Mouse (Mus musculus) gastrocnemius, postnatal 36 days (tissue): Measurements from ENCODE around the gene Sec22b. TPM values are rescaled to one million over a fixed set of nuclear protein-coding genes. Genes with fewer than 3 reads are reported as not detected.

Experiments
- DNase-seq, 2 experiments: peaks; one replicate each; pipeline ENCODE4 v3.0.0; 2022
- intact Hi-C: fragments of 180-260 bp; cut with DNase I; formaldehyde crosslinking; loops from one replicate; pipeline ENCODE4 v1.15.1; 2025
- total RNA-seq, 2 experiments: library from RNA; stranded (reverse); gene quantifications; 2 replicates each; pipeline ENCODE4 v1.2.3; 2021

Sec22b gene
- total RNA-seq, 2 experiments from 2014 or later = 22.0 to 24.0 TPM

DNA sequence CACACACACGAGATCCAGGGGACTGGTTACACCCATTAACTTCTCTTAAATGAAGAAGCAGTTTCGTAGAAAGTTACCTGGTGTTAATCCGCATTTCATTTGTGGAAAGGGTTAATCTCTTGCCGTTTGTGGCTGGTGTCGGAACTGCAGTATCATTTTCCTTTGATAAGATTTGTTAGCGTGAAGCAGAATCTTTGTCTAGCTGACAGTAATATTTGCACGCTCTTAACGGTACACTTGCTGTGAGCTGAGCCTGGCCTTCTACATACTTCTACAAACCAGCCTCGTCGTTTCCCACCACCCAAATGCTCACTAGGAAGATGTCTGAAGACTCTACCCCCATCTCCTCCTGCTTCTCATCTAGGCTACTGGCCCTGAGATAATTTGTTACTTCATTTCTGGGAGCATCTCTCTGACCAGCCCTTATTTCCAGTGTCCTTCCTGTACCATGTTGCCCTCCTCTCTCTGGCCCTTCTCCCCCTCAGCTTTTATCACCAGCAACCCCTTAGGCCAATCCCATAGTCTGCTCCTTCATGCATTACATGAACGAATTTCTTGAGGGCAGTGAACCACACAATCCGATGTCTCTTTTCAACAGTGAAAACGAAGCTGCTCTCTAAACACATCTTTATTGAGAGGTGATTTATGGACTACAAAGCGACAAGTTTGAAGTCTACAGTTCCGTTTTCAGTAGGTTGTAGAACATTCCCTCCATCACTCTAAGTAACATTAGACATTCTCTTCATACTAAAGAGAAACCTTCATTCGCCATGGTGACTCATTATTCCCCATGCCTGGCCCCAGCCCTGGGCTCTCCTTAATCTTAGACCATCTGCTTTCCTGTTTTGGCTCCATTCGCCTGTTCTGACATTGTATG, 36.3 kb downstream of the Sec22b start:
- DNase-seq = no peak
- intact Hi-C loops = no loop called here

DNA sequence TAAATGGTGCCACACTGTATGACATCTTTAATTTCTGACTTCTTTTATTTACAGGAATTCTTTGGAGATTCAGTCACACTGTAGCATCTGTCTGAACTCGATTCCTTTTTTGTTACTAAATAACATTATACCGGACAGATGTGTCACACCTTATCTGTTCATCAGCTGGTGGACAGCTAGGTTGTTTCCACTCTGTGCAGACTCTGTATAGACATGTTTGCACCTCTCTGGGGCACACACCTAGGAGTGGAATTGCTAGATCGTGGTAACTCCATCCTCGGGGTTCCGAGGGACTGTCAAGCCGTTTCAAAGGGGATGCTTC, 36.9 kb downstream of the Sec22b start:
- DNase-seq = no peak
- intact Hi-C loops = no loop called here

DNA sequence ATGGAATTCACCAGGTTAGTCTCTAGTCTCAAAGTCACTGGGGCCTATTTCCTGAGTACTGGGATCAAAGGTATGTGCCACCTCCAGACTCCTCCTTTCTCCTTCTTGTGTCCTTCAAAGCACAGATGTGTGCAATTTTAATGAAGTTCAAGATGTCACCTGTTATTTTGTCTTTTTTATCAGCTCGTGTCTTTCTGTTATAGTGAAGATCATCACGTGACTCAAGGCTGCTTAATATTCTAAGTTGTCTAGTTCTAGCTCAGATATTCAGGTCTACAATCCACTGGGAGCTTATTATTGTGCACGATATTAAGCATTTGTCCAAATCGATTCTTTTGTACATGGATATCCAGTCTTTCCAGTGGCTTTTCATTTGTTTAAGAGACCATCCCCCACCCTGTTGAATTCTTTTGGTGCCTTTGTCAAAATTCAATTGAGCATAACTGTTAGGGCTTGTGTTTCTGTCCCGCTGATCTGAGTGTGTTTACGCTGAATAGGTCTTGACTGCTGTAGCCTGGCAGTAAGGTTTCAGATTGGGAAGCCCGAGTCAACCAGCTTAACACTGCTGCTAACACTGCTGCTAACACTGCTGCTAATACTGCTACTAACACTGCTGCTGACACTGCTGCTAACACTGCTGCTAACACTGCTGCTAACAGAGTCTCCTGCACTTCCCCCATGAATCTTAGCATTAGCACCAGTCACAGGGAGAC, 38.0 kb downstream of the Sec22b start:
- intact Hi-C loops = no loop called here
- no peak for DNase-seq

DNA sequence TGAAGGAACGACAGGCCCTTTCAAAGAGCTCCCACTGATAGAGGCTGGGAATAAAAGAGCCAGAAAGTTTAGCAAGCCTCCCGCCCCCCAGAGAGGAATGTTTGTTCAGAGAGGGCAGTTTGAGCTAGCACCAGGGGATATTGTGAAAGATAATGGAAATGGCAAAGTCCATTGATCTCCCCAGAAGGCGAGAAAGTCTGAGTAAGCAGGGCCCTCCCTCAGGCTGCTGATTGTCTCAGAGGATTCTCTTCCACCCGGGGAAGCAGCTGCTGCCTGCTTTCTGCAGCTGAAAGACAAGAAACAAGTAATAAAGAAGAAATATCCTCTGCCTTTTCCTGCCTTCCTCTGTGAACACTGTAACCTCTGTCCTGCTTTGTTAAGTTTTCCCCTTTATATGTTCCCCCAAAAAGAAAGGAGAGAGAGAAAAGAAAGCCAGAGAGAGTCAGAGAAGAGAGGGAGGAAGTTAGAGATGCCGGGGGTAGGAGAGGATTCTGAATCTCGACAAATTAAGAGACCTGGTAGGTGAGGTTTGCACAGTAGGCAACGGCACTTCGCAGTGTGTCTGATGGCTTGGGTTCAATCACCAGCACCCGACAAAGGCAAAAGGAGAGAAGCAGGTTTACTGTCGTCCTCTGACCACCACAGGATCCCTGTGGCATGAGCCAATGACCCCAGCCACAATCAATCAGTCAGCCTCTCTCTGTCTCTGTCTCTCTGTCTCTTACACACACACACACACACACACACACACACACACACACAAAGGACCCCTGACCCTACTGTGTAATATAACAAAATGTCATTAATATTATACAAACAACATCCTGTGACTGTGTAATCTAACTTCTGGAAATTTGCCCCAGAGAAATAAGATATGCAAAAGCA, 38.9 kb downstream of the Sec22b start:
- intact Hi-C loops = no loop called here
- DNase-seq = no peak

DNA sequence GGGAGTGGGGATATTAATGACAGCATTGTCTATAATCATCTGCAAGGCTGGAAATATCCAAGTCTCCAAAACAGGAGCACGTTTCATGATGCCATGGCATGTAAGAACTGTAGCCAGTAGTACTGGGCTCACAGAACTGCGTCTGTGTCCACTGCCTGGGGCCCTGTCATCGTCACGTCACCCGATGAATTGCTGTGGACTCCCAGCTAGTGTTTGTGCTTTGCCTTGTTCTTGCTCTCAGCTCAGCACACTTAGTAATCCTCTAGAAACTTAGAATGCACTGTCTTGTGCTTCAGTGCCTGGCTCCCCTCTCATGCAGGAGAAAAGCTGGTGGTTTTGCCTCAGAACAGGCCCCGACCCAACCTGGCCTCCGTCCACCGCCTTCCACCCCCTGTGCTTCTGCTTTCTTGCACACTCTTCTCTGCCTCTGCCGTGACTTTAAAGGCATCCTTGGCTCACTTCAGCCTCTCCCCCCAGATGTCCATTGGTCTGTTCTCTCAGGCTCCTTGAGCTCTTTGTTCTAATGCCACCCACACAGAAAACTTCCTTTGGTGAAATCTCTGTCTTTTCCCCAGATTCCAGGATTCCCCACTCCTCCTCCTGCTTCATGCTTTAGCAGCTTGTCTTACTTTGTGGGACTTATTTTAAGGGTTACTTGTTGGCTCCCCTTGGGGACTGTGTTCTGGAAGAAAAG, 39.7 kb downstream of the Sec22b start:
- DNase-seq = no peak
- intact Hi-C loops = no loop called here

DNA sequence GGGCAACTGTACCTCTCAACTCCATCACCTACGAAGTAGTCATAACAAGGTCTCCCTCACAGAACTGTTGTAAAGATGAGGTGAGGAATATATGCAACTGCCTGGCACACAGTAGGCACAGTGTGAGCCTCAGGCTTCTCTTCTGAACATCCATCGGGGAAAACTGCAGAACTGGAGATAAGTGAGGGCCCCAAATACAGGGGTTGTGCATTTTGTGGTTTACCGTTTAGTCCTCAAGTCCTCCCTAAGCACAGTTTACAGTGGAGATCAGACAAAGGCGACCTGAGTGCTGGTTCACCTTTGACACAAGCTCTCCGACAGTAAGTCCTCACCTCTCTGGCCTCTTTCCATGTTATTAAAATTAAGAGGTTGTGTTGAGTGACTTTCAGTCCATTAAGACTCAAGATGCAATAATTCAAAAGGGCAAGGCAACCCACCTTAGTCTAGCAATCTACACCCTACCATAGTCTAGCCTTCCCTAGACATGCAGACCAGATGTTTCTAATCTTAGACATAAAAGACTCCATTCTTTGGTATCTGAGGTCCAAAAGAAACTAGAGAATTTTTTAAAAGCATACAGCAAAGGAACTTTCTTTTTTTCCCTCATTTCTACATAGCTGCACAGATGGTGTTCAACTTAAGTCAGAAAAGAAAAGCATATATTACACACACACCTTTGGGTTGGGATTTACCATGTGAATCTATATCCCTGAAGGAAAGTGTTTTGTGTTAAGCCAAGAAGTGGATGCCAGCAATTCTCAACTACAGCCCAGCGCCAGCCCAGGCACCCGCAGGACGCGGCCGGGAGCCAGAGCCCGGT, 40.7 kb downstream of the Sec22b start:
- intact Hi-C loops = no loop called here

DNA sequence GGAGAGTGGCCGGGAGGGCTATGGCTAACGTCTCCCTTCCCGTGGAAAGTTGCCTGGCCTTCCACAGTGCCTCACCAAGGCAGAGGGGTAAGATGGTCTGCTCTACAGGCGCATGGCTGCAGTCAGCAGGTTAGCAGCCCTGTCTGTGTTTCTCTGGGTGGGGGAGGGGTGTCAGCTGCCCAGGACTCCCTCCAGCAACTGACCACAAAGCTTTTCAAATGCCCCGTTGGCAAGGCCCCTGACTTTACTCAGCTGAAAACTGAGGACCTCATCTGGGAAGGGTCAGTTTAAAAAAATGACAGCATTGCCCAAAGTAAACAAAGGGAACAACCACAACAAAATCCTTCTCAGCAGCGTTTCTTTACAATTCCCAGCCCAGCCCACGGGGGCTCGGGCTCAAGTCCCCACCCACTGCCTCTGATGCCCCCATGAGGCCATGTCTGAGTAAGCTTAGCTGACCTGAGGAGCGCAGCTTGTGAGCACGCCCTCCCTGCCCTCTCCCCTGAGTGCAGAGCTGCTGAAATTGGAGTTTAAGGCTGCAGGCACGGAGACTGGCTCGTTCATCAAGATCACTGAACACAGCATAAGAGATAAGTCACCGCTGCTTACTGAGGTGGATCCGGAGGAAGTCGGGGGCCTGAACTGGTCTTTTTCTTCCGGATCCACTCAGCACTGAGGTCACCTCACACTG, 41.4 kb downstream of the Sec22b start:
- intact Hi-C loops = no loop called here
- DNase-seq = peak in 1 of 2 experiments; percentile 17

More for the DNA sequence above, 40.7 kb downstream of the Sec22b start:
- no peak for DNase-seq

DNA sequence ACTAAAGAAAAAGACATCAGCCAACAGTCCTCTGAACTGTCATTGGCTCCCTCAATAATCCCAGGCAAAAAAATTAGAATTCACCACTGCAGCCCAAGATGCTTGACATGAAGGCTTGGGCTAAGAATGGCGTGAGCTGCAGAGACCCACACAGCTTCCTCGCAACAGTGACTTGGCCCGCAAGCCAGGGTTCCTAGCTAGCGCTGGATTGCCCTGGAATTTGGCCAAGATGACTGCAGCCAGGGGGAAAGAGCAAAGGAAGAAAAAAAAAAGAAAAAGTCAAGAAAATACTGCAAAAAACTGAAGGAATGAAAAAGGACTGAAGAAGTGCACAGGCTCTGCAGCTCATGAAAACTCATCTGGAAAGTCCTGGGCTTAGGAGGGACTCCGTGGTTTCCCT, 43.5 kb downstream of the Sec22b start:
- DNase-seq = peak in 1 of 2 experiments; percentile 30
- intact Hi-C loops = no loop called here

DNA sequence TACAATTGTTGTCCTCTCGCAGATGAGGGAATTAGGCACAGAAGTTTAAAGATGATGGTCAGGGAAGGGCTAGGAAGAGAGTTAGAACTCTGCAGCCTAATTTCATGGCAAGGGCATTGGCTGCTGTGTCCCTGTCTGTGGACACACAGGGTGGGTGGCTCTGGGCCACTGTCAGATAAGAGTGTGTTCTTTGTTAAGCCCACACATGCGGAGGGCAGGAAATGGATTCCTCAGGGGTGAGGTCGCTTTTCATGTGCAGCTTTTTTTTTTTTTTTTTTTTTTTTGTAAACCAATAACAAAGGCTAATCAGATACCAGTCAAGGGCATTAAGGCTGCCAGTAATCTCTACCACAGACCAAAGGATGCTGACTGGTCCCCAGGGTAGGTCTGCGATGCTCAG, 45.4 kb downstream of the Sec22b start:
- intact Hi-C loops = no loop called here
- no peak for DNase-seq

DNA sequence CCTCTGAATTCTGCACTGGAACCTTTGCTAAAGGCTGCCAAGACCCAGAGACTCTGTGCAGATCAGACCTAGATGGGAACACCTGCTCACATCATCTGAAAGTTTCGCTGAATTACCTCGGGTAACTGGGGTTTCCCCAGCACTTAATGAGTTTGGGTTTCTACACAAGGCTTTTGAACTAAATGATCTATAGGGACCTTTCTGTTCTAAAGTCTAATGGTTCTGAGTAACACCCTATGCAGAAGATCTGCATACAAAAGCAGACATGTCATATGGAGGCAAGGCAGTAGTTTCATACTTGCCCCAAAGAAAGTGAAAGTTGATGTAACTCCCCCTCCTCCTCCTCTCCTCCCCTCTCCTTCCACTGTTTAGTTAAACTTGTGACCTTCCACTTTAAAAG, 47.5 kb downstream of the Sec22b start:
- no peak for DNase-seq
- intact Hi-C loops = no loop called here

DNA sequence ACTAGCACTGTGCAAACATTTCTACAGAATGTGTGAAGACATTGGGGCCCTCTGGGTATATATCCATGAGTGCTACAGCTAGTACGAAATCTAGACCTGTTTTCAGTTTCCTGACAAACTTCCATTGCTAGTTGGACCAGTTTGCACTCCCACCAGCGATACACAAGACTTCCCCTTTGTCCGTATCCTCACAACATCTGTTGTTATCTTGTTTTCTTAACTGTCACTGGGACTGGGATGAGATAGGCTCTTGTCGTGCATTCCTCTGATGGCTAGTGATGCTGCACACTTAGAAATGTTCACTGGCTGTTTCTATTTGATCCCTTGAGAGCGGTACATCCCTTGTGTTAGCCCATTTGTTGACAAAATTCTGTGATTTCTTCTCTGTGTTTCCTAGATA, 49.0 kb downstream of the Sec22b start:
- intact Hi-C loops = no loop called here
- no peak for DNase-seq

DNA sequence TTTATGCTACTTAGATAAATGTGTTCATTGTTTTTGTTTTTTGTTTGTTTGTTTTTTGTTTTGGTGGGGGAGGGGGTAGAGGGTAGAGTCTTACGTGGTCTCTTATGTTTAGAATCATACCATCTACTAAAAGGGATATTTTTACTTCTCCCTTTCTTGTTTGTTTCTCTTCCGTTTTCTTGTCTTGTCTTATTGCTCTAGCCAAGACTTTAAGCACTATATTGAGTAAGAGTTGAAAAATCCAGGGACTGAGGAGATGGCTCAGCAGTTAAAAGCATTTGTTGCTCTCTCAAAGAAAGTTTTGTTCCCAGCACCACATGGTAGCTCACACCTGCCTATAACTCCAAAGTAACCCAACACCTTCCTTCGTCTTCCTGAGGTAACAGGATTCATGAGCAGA, 50.1 kb downstream of the Sec22b start:
- intact Hi-C loops = no loop called here

DNA sequence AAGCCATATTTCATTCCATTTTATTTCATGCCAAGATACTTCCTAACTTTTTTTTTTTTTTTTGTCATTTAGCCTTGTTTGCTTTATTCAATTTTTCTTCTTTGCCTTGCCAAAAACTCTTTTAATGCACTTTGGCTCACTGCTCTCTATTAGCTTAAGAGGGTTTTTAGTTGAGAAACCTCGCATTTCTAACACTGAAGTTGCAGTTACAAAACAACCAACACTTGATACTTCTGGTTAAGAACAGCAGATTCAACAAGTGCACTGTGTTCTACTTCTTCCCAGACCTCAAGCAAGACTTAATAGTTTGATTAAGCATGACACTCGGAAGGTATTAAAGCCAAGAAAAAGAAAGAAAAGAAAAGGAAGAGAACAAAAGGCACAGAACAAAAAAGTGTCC, 52.2 kb downstream of the Sec22b start:
- intact Hi-C loops = no loop called here
- DNase-seq = no peak

More for the DNA sequence above, 50.1 kb downstream of the Sec22b start:
- no peak for DNase-seq

DNA sequence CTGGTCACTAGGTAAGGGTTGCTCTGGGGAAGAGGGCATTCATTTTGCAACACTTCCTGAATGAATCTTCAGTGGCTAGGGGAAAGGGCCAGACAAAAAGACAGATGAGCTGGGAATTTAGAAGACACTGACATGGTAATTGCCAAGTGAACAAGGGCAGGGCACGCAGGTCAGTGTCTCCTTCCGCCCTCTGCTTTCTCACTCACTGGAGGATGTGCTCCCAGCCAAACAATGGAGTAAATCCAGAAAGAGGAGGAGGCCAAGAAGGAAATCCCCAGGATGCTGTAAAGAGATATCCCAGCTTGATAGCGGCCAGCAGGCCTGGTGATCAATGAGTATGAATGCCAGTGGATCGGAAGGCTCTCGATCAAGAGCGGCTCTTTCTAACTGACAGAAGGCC, 55.3 kb downstream of the Sec22b start:
- intact Hi-C loops = no loop called here
- DNase-seq = no peak

DNA sequence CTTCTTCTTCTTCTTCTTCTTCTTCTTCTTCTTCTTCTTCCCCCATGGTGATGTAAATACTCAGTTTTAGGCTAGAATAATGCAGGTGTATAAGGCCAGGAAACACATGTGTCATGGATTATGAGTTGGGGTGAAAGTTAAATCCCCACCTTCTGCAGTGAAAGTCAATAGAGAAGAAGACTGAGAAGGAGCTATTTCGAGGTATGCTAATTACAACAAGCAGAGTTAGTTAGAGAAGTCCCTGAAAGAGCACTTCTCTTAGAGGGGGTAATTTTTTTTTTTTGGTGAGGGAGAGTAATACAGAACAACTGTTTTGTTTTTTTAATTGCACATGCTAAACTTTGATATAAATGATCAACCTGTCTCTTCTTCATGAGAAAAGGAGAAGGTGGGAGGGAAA, 55.9 kb downstream of the Sec22b start:
- intact Hi-C loops = no loop called here
- DNase-seq = no peak

DNA sequence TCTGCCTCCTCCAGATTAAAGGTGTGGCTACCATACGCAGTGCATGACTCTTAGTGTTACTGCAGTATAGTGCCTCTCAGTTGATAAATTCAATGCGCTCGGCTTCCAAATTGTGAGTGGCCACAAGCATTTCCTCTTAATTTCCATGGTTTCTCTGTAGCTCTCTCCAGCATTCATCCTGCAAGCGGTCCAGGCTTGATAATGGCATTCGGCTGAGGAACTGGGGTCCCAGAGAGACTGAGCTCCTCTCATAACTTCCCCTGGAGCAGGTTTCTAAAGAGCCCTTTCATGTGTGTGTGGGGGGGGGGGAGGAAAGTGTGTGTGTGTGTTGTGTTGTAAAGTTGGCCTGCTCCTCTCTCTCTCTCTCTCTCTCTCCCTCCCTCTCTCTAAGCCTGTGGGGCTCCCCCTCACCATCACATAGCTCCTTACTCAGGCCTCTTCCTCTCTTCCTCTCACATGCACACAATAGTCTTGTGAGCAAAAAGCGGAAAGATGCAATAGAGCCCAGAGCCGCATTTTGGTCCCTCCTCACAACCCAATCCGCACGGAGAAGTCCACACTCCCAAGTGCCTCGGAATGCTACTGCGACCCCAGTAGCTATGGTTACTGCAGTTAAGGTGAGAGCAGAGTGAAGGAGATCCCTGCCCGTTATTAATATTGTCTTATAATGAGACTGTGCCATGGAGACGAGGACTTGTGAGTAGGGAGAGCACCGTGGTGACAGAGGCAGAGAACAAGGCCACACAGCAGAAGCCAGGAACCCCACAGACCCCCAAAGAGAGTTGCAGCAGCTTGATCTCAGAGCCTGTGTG, 60.0 kb downstream of the Sec22b start:
- intact Hi-C loops = loop anchor here (5.0 kb wide), 1 partner anchor 41 kb away; no protein-coding TSS in a partner anchor
- DNase-seq = no peak

DNA sequence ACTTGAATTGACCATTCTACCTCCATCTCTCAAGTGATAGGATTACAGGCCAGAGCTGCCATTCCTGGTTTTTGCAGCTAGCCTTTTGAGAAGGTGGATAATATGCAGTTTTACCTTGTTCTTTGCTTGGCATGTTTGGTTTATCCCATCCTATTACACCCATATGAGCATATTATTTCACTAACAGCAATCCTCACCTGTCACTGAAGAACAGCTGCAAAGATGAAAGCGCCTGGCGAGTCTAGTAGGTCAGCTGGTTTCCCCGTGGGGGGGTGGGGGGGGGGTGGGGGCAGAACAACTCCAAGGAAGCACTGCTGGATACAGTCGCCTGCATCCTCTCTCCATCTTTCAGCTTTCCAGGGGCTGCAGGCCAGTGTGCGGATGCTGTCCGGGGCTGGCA, 61.0 kb downstream of the Sec22b start:
- intact Hi-C loops = loop anchor here (5.0 kb wide), 1 partner anchor 40 kb away; no protein-coding TSS in a partner anchor
- DNase-seq = no peak

DNA sequence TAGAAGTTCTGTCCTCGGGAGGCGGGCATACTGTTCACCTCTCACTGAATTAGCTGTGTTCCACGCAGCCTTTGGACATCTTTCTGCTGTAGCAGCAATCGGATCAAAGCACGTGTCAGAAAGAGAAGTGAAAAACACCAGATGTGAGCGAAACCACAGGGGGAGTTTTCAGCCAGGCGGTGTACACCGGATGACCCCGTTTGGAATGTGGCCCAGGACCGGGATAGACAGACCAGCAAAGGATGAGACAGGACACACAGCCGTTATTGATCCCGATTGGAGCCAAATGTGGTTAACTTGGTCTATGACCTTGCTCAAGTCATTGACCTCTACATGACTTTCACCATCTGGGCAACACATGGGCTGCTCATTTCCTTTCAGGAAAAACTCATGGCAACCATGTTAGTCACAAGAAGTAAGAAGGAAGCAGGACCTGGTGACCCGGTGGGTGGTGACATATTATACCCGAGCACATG, 63.9 kb downstream of the Sec22b start:
- intact Hi-C loops = loop anchor here (5.0 kb wide), 1 partner anchor 37 kb away; no protein-coding TSS in a partner anchor
- DNase-seq = peak; percentile 24 to 41
